Mouse (Mus musculus): ENCODE results near the gene Filip1. TPM values are rescaled to one million over a fixed set of nuclear protein-coding genes. Genes with fewer than 3 reads are reported as not detected.

Filip1 gene
- polyA plus RNA-seq, 1 experiment from 2014 or later: 8.3 TPM

GRCm38 (mm10) chr9:79766991-79767545, 245.6 kb downstream of the Filip1 start:
- Histone ChIP-seq H3K36me3 (no peaks in the 10 kb centered on the region; the same call in 1 of the 2 replicates), H3K4me3 (no peak overlapping the region), H3K4me2 (replicated peaks) (no peak overlapping the region), H3K4me1 (no peaks in the 10 kb centered on the region), H3K27ac (replicated peaks) (no peak overlapping the region), H3K9me3 (no peaks in the 10 kb centered on the region), H3K27me3 (no peaks in the 10 kb centered on the region), H3K9ac (replicated peaks) (no peak overlapping the region)
- 97% methylated on average over 5 of the region's 5 CpGs for WGBS
- ATAC-seq (ENCODE audit: low FRiP score, low read depth): no peak

GRCm38 (mm10) chr9:79765329-79765728, 247.3 kb downstream of the Filip1 start:
- H3K4me1 ChIP-seq: no peaks in the 10 kb centered on the region
- no peak for ATAC-seq (ENCODE audit: low FRiP score, low read depth)
- no peak overlapping the region for H3K9ac ChIP-seq (replicated peaks)
- H3K4me2 ChIP-seq (replicated peaks): no peak overlapping the region
- H3K36me3 ChIP-seq: no peaks in the 10 kb centered on the region
- no peak overlapping the region for H3K27ac ChIP-seq (replicated peaks)
- no peaks in the 10 kb centered on the region for H3K9me3 ChIP-seq
- H3K4me3 ChIP-seq: no peak overlapping the region
- no peaks in the 10 kb centered on the region for H3K27me3 ChIP-seq
- 91% methylated on average over 4 of the region's 4 CpGs for WGBS

Other genes starting within 250 kb of the Filip1 start
- 97.1 and 104 TPM in 2 replicates for gene Tmem30a, start 219.3 kb downstream of the Filip1 start, polyA plus RNA-seq (2016; fragmentation: Nextera tagmentation; extraction: Ambion mirVana)
- 75.7 and 85.2 TPM in 2 replicates for gene Senp6, start 54.1 kb upstream of the Filip1 start, polyA plus RNA-seq (2016; fragmentation: Nextera tagmentation; extraction: Ambion mirVana)
- gene Myo6, start 152.2 kb upstream of the Filip1 start, polyA plus RNA-seq (2016; fragmentation: Nextera tagmentation; extraction: Ambion mirVana): 11.8 and 15.1 TPM in 2 replicates